Mouse (Mus musculus) mouse trophoblast stem cell (cell line): ENCODE measurements around the gene Gm10521.

Experiments used
- in situ Hi-C, 2 experiments: fragments of 300-500 bp; cut with MseI, MboI; formaldehyde crosslinking; loops; 2 replicates in 1 of 2; 3 replicates in 1 of 2; pipeline ENCODE4 v1.15.1; 2025

Gene Gm10521

DNA sequence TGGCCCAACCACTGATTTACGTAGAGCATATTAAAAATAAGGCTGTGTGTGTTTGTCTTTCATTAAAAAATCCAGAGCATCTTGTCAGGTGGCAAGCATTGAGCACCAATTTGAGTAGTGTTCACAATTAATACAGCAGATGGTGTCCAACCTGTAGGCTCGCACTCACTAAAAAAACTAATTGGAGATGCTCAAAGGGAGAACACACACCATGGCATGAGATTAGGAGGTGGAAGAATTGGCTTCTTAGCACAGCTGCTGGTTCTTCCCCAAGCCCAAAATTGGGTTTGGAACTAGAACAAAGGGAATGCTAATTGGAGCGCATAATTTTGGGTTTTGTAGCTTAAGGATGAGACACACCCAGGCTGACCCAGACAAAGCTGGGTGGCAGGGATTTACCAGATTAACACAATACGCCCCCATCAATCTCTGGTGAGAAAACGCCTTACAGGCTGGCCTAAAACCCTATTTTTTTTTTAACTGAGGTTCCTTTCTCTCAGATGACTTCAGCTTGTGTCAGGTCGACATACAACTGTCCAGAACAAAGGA lies 51.1 kb downstream of the Gm10521 start:
- in situ Hi-C loops: no loop called here
